Mouse (Mus musculus) hindbrain, postnatal 0 days (tissue): Measurements from ENCODE around the gene 4933425L06Rik. TPM values are rescaled to one million over a fixed set of nuclear protein-coding genes. Genes with fewer than 3 reads are reported as not detected.
A peak's percentile ranks its signal among the peaks of the same experiment; 100 is the strongest.

Source experiments
- ATAC-seq: fragments of 200-750 bp; cut with Nextera tagmentation; 2 replicates; pipeline ENCODE4 v1.8.0; 2017; ENCODE audit warnings: mild to moderate bottlenecking, moderate TSS enrichment, moderate library complexity
- DNase-seq: peaks from one replicate; pipeline ENCODE4 v3.0.0-alpha.2; 2015; ENCODE audit warnings: low spot score
- H3K27ac ChIP-seq: fragments of 300-500 bp; sonication (generic); 2 replicates; pipeline ENCODE4 v1.5.1; 2014; ENCODE audit warnings: mild to moderate bottlenecking
- H3K27me3 ChIP-seq: fragments of 300-500 bp; sonication (generic); 2 replicates; pipeline ENCODE4 v1.6.1; 2014; ENCODE audit warnings: low read length, mixed read lengths; ENCODE audit not compliant: insufficient read depth
- H3K36me3 ChIP-seq: fragments of 300-500 bp; sonication (generic); 2 replicates; pipeline ENCODE4 v1.6.1; 2014; ENCODE audit warnings: low read length, mixed read lengths; ENCODE audit not compliant: insufficient read depth
- H3K4me1 ChIP-seq: fragments of 300-500 bp; sonication (generic); 2 replicates; pipeline ENCODE4 v1.6.1; 2014; ENCODE audit warnings: antibody characterized with exemption, low read length, mixed read lengths; ENCODE audit not compliant: insufficient read depth
- H3K4me2 ChIP-seq: fragments of 300-500 bp; sonication (generic); 2 replicates; pipeline ENCODE4 v1.6.1; 2014; ENCODE audit warnings: low read depth, mild to moderate bottlenecking, low read length, moderate library complexity, mixed read lengths
- H3K4me3 ChIP-seq: fragments of 300-500 bp; sonication (generic); 2 replicates; pipeline ENCODE4 v1.5.1; 2014; ENCODE audit warnings: low read length
- H3K9ac ChIP-seq: fragments of 300-500 bp; sonication (generic); replicated peaks from 2 replicates; pipeline ENCODE4 v1.6.1; 2014; ENCODE audit warnings: mild to moderate bottlenecking, low read length, moderate library complexity, mixed read lengths
- H3K9me3 ChIP-seq: fragments of 300-500 bp; sonication (generic); 2 replicates; pipeline ENCODE4 v1.6.1; 2016; ENCODE audit warnings: low read length, mixed read lengths
- CTCF ChIP-seq: IDR thresholded peaks from 2 replicates; pipeline ENCODE4 v1.5.1; 2016; ENCODE audit warnings: antibody characterized with exemption, control low read depth, low read depth
- WGBS: fragments of 180-500 bp; shearing (Covaris S2); extraction: QIAGEN DNeasy Blood & Tissue Kit; methylation state at CpG from one replicate; pipeline ENCODE4 v1.1.7; 2014; 5-methylcytosine and 5-hydroxymethylcytosine counted together
- polyA plus RNA-seq: library from polyadenylated mRNA; unstranded; fragments of >200 nt; fragmentation: Nextera tagmentation; extraction: Ambion mirVana; gene quantifications from 2 replicates; pipeline ENCODE4 v1.2.1, GENCODE M21; 2015
- total RNA-seq: library from RNA; depleted of rRNA; stranded (reverse); fragments of >200 nt; gene quantifications from 2 replicates; pipeline ENCODE4 v1.2.3, GENCODE M21; 2014

Gene 4933425L06Rik
- total and polyA plus RNA-seq, 2 experiments from 2014 or later = not detected

GRCm38 (mm10) chr13:105130080-105130479 is 48.2 kb downstream of the 4933425L06Rik start:
- H3K9me3 ChIP-seq = no peaks in the 10 kb centered on the region

GRCm38 (mm10) chr13:105132370-105132769 is 50.4 kb downstream of the 4933425L06Rik start:
- H3K4me1 ChIP-seq = no peaks in the 10 kb centered on the region
- no peak for DNase-seq
- no peaks in the 10 kb centered on the region for H3K27me3 ChIP-seq
- no peak overlapping the region for H3K27ac ChIP-seq
- no peak for TF ChIP-seq CTCF
- H3K9ac ChIP-seq = no peak overlapping the region
- H3K4me3 ChIP-seq = no peak overlapping the region
- H3K36me3 ChIP-seq = no peaks in the 10 kb centered on the region
- ATAC-seq = no peak
- WGBS = 78% methylated on average over 6 of the region's 6 CpGs
- no peak overlapping the region for H3K4me2 ChIP-seq
- H3K9me3 ChIP-seq = no peaks in the 10 kb centered on the region

More at GRCm38 (mm10) chr13:105130080-105130479, 48.2 kb downstream of the 4933425L06Rik start:
- H3K27ac ChIP-seq = no peak overlapping the region
- H3K4me3 ChIP-seq = no peak overlapping the region
- no peaks in the 10 kb centered on the region for H3K36me3 ChIP-seq
- no peak for TF ChIP-seq CTCF
- H3K4me1 ChIP-seq = no peaks in the 10 kb centered on the region
- H3K9ac ChIP-seq = no peak overlapping the region
- DNase-seq (no peak), ATAC-seq (no peak)
- H3K27me3 ChIP-seq = no peaks in the 10 kb centered on the region
- WGBS = 91% methylated on average over 6 of the region's 6 CpGs
- H3K4me2 ChIP-seq = no peak overlapping the region

DNA sequence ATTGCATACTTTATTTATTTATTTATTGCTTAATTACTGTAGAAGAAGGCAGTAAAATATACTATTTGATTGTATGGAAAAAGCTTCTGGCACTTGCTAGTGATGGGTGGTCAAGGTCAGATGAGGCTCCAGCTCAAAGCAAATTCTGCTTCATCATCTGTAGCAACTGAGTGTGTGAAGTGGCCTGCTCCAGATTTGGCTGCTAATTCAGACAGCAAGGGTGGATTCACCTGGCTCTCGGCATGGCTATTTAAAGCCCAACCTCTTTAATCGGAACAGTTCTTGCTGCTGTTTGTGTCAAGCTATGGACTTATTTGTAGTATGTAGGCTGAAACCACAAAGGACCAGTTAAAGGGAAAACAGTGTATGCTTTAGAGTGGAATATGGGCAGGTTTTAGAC is 50.9 kb downstream of the 4933425L06Rik start:
- ATAC-seq (no peak), DNase-seq (no peak)
- Histone ChIP-seq H3K4me1 (no peaks in the 10 kb centered on the region), H3K27me3 (no peaks in the 10 kb centered on the region), H3K9ac (no peak overlapping the region), H3K4me2 (no peak overlapping the region), H3K9me3 (no peaks in the 10 kb centered on the region), H3K36me3 (no peaks in the 10 kb centered on the region), H3K4me3 (no peak overlapping the region), H3K27ac (no peak overlapping the region)
- 80% methylated on average over 2 of the region's 2 CpGs for WGBS
- TF ChIP-seq CTCF = no peak

GRCm38 (mm10) chr13:105134397-105134796 is 52.5 kb downstream of the 4933425L06Rik start:
- 77% methylated on average over 5 of the region's 5 CpGs for WGBS
- Histone ChIP-seq H3K9me3 (no peaks in the 10 kb centered on the region), H3K36me3 (no peaks in the 10 kb centered on the region), H3K27ac (no peak overlapping the region), H3K4me3 (no peak overlapping the region), H3K4me1 (no peaks in the 10 kb centered on the region), H3K4me2 (no peak overlapping the region), H3K9ac (no peak overlapping the region), H3K27me3 (no peaks in the 10 kb centered on the region)
- ATAC-seq (no peak), DNase-seq (no peak)
- no peak for TF ChIP-seq CTCF

- ATAC-seq (no peak), DNase-seq (no peak)
- no peak overlapping the region for H3K9ac ChIP-seq
- no peak overlapping the region for H3K27ac ChIP-seq
- H3K4me2 ChIP-seq = no peak overlapping the region
- no peaks in the 10 kb centered on the region for H3K9me3 ChIP-seq
- no peak overlapping the region for H3K4me3 ChIP-seq
- no peak for TF ChIP-seq CTCF
- H3K36me3 ChIP-seq = no peaks in the 10 kb centered on the region
- H3K4me1 ChIP-seq = no peaks in the 10 kb centered on the region
- H3K27me3 ChIP-seq = no peaks in the 10 kb centered on the region
- 82% methylated on average over 4 of the region's 4 CpGs for WGBS
These were observed 58.0 kb downstream of the 4933425L06Rik start for GRCm38 (mm10) chr13:105139881-105140280.

GRCm38 (mm10) chr13:105146827-105147226 is 64.9 kb downstream of the 4933425L06Rik start:
- 81% methylated on average over 1 of the region's 1 CpGs for WGBS
- ATAC-seq (no peak), DNase-seq (no peak)
- no peaks in the 10 kb centered on the region for H3K27me3 ChIP-seq
- H3K9me3 ChIP-seq = no peaks in the 10 kb centered on the region
- no peak for TF ChIP-seq CTCF
- H3K4me1 ChIP-seq = no peaks in the 10 kb centered on the region
- no peak overlapping the region for H3K4me3 ChIP-seq
- H3K36me3 ChIP-seq = no peaks in the 10 kb centered on the region
- H3K4me2 ChIP-seq = no peak overlapping the region
- no peak overlapping the region for H3K27ac ChIP-seq
- H3K9ac ChIP-seq = no peak overlapping the region

GRCm38 (mm10) chr13:105147795-105148418 is 66.0 kb downstream of the 4933425L06Rik start:
- H3K4me2 ChIP-seq = no peak overlapping the region
- no peak overlapping the region for H3K4me3 ChIP-seq
- H3K4me1 ChIP-seq = no peaks in the 10 kb centered on the region
- peak; percentile 56 for ATAC-seq
- peak; percentile 15 for DNase-seq
- TF ChIP-seq CTCF = peak; percentile 24; the same call in 1 of the 2 replicates
- H3K9ac ChIP-seq = no peak overlapping the region
- no peaks in the 10 kb centered on the region for H3K27me3 ChIP-seq
- no peaks in the 10 kb centered on the region for H3K36me3 ChIP-seq
- no peak overlapping the region for H3K27ac ChIP-seq
- 42% methylated on average over 4 of the region's 4 CpGs for WGBS
- H3K9me3 ChIP-seq = no peaks in the 10 kb centered on the region
